Mouse (Mus musculus): Measurements from ENCODE around the gene Helz2.

GRCm38 (mm10) chr2:181201606-181202005, 40.2 kb downstream of the Helz2 start:
- TF ChIP-seq POLR2A (IDR thresholded peaks at IDR 0.05; ENCODE audit: control insufficient read depth, low read depth, low read length) = no peak
- TF ChIP-seq CTCF (IDR thresholded peaks at IDR 0.05; ENCODE audit: control insufficient read depth, insufficient read depth, insufficient replicate concordance, low read depth, low read length) = no peak

Measured in testis, adult 2 months (tissue).